Mouse (Mus musculus) layer of hippocampus, adult 9-11 months (tissue): ENCODE results near the gene Nckap5l.
"Not testable (repeated sequence)": the region's sequence is repeated elsewhere in the genome, so short reads cannot be mapped to it uniquely, and the experiment has no call there.

Source experiments
- DNase-seq: peaks from one replicate; pipeline ENCODE4 v3.0.0; 2022

The Nckap5l gene

GRCm38 (mm10) chr15:99469067-99469466, 11.5 kb upstream of the Nckap5l start:
- peak; percentile 85 for DNase-seq

- DNase-seq = no peak
These were observed 5.6 kb upstream of the Nckap5l start for GRCm38 (mm10) chr15:99463194-99463593.

- DNase-seq = peak; percentile 53
These were observed 464 bp downstream of the Nckap5l start for GRCm38 (mm10) chr15:99456963-99457605.

- no peak for DNase-seq
These were observed 1.1 kb downstream of the Nckap5l start for GRCm38 (mm10) chr15:99456338-99456962.

- no peak for DNase-seq
These were observed 2.1 kb downstream of the Nckap5l start for GRCm38 (mm10) chr15:99455415-99455814.

GRCm38 (mm10) chr15:99454585-99455279, 2.8 kb downstream of the Nckap5l start:
- no peak for DNase-seq

- no peak for DNase-seq
These were observed 4.2 kb downstream of the Nckap5l start for GRCm38 (mm10) chr15:99453153-99453900.

GRCm38 (mm10) chr15:99449751-99450280, 7.7 kb downstream of the Nckap5l start:
- DNase-seq = no peak

GRCm38 (mm10) chr15:99449131-99449750, 8.3 kb downstream of the Nckap5l start:
- peak; percentile 57 for DNase-seq

GRCm38 (mm10) chr15:99446136-99446535, 11.4 kb downstream of the Nckap5l start:
- DNase-seq = not testable (repeated sequence)

- DNase-seq = no peak
These were observed 12.0 kb downstream of the Nckap5l start for GRCm38 (mm10) chr15:99445567-99445966.

GRCm38 (mm10) chr15:99442358-99442757, 15.2 kb downstream of the Nckap5l start:
- no peak for DNase-seq

GRCm38 (mm10) chr15:99440816-99441457, 16.6 kb downstream of the Nckap5l start:
- no peak for DNase-seq

GRCm38 (mm10) chr15:99440112-99440815, 17.3 kb downstream of the Nckap5l start:
- DNase-seq = no peak

- no peak for DNase-seq
These were observed 18.4 kb downstream of the Nckap5l start for GRCm38 (mm10) chr15:99438966-99439698.

GRCm38 (mm10) chr15:99433913-99434312, 23.6 kb downstream of the Nckap5l start:
- DNase-seq = no peak

GRCm38 (mm10) chr15:99433081-99433718, 24.3 kb downstream of the Nckap5l start:
- DNase-seq = no peak

- no peak for DNase-seq
These were observed 25.6 kb downstream of the Nckap5l start for GRCm38 (mm10) chr15:99431967-99432366.

GRCm38 (mm10) chr15:99431504-99431903, 26.0 kb downstream of the Nckap5l start:
- DNase-seq = no peak

GRCm38 (mm10) chr15:99431063-99431462, 26.5 kb downstream of the Nckap5l start:
- DNase-seq = no peak
